Mouse (Mus musculus): Measurements from ENCODE around the gene Psmd5. TPM values are rescaled to one million over a fixed set of nuclear protein-coding genes. Genes with fewer than 3 reads are reported as not detected.
"Not testable (repeated sequence)": the region's sequence is repeated elsewhere in the genome, so short reads cannot be mapped to it uniquely, and the experiment has no call there.

Gene Psmd5
- polyA plus RNA-seq, 1 experiment from 2014 or later, result 117 TPM

DNA sequence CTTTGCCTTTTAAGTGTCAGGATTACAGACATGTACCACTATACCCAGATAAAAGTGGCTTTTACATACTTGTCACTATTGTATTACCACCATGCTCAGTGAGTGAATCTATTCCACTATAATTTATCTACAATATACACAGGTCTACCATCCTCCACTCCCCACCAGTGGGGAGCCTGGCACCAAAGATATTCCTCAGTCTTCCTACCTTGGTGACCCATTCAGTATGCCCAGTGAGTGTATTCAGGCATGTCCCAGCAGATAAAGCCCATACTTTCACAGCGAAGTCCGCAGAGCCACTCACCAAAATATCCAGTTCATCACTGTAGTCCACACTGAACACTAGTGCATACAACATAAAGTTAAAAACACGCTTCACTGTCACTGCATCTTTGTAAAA lies 64.0 kb downstream of the Psmd5 start:
- DNase-seq, result no peak
- Histone ChIP-seq H3K4me2 (no peak overlapping the region), H3K36me3 (ENCODE audit: insufficient read depth) (peaks cover 81% of the 10 kb centered on the region), H3K4me1 (ENCODE audit: insufficient read depth) (no peaks in the 10 kb centered on the region), H3K9me3 (ENCODE audit: low read depth, low read length) (no peaks in the 10 kb centered on the region), H3K27me3 (ENCODE audit: insufficient read depth, low read length) (no peaks in the 10 kb centered on the region), H3K27ac (ENCODE audit: low read depth) (no peak overlapping the region), H3K9ac (no peak overlapping the region), H3K4me3 (ENCODE audit: low read depth, low read length) (no peak overlapping the region)
- ATAC-seq (ENCODE audit: insufficient read depth), result no peak
- no peak for TF ChIP-seq CTCF (IDR thresholded peaks at IDR 0.05; ENCODE audit: low read depth)
- WGBS, result 96% methylated on average over 3 of the region's 3 CpGs

DNA sequence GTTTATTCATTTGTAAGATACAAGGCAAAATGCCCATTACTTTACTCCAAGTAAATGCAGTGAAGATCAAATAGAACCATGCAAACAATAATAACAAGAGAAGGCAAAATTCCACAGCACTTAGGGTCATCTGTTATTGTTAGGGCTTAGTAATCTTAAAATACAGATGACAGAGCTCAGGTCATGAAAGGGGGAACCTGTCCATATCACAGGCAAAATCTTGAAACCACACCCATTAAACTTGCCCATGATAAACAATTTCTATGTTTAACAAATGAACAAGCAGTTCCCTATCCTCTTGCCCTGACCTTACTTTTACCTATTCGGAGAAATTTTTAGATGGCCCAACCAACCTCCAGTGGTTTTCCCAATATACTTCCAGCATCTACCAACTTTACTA lies 65.2 kb downstream of the Psmd5 start:
- DNase-seq (no peak), ATAC-seq (ENCODE audit: insufficient read depth) (no peak)
- peaks cover 79% of the 10 kb centered on the region for H3K36me3 ChIP-seq (ENCODE audit: insufficient read depth)
- H3K4me1 ChIP-seq (ENCODE audit: insufficient read depth), result no peaks in the 10 kb centered on the region
- WGBS, result 84% methylated on average over 1 of the region's 1 CpGs
- no peak overlapping the region for H3K27ac ChIP-seq (ENCODE audit: low read depth)
- no peak for TF ChIP-seq CTCF (IDR thresholded peaks at IDR 0.05; ENCODE audit: low read depth)
- H3K9me3 ChIP-seq (ENCODE audit: low read depth, low read length), result no peaks in the 10 kb centered on the region
- no peaks in the 10 kb centered on the region for H3K27me3 ChIP-seq (ENCODE audit: insufficient read depth, low read length)
- H3K4me2 ChIP-seq, result no peak overlapping the region
- H3K4me3 ChIP-seq (ENCODE audit: low read depth, low read length), result no peak overlapping the region
- H3K9ac ChIP-seq, result no peak overlapping the region

DNA sequence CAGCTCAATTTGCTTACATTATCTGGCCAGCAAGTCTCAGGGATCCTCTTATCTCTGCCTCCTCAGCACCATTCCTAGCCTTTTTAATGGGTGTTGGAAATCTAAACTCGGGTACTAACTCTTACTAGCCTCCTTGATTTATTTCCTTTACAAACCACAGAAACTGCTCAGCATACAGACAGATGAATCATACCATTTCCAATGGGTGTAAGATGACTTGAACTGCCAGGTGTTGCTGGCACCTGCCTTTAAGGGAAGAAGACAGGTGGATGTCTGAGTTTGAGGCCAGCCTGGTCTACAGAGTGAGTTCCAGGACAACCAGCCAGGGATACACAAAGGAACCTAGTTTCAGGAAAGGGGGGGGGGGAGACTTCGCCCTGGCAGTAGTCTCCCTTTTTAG lies 66.7 kb downstream of the Psmd5 start:
- no peak for ATAC-seq (ENCODE audit: insufficient read depth)
- H3K27me3 ChIP-seq (ENCODE audit: insufficient read depth, low read length), result no peaks in the 10 kb centered on the region

DNA sequence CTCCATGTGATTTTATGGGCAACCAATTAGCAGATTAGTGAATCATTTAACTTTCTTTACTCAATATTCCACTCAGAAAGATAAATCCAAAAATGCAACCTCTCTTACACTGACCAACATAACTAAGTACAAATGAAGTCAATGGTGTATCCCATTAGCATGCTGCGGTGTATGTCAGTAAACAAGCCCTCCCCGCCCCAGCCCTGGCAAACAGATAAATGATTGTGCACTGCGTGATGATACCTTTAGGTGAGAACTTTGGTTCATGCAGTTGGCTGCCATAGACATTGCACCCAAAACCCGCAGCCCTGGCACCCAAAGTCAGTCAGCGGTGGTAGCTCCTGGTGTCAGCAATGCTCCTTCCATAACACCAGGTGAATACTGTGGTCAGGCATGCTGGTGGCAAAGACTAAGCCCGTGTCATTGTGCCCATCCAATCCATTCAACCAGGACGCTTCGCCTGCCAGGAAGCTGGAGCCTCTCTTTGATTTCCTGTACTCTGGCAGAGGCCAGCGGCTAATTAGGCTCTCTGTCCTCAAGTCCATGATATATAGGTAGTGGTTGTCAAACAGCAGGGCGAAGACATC lies 69.3 kb downstream of the Psmd5 start:
- H3K27ac ChIP-seq (ENCODE audit: low read depth), result no peak overlapping the region
- H3K27me3 ChIP-seq (ENCODE audit: insufficient read depth, low read length), result no peaks in the 10 kb centered on the region
- TF ChIP-seq CTCF (IDR thresholded peaks at IDR 0.05; ENCODE audit: low read depth), result no peak
- no peak overlapping the region for H3K4me2 ChIP-seq
- ATAC-seq (ENCODE audit: insufficient read depth), result no peak
- no peaks in the 10 kb centered on the region for H3K9me3 ChIP-seq (ENCODE audit: low read depth, low read length)
- 85% methylated on average over 10 of the region's 10 CpGs for WGBS
- H3K36me3 ChIP-seq (ENCODE audit: insufficient read depth), result peaks cover 41% of the 10 kb centered on the region
- no peak overlapping the region for H3K9ac ChIP-seq
- no peaks in the 10 kb centered on the region for H3K4me1 ChIP-seq (ENCODE audit: insufficient read depth)
- no peak for DNase-seq
- no peak overlapping the region for H3K4me3 ChIP-seq (ENCODE audit: low read depth, low read length)

More for the DNA sequence above, 66.7 kb downstream of the Psmd5 start:
- Histone ChIP-seq H3K9ac (no peak overlapping the region), H3K4me1 (ENCODE audit: insufficient read depth) (no peaks in the 10 kb centered on the region), H3K36me3 (ENCODE audit: insufficient read depth) (peaks cover 64% of the 10 kb centered on the region), H3K27ac (ENCODE audit: low read depth) (no peak overlapping the region), H3K9me3 (ENCODE audit: low read depth, low read length) (no peaks in the 10 kb centered on the region), H3K4me2 (no peak overlapping the region), H3K4me3 (ENCODE audit: low read depth, low read length) (no peak overlapping the region)
- 70% methylated on average over 2 of the region's 2 CpGs for WGBS
- TF ChIP-seq CTCF (IDR thresholded peaks at IDR 0.05; ENCODE audit: low read depth), result no peak
- DNase-seq, result no peak

DNA sequence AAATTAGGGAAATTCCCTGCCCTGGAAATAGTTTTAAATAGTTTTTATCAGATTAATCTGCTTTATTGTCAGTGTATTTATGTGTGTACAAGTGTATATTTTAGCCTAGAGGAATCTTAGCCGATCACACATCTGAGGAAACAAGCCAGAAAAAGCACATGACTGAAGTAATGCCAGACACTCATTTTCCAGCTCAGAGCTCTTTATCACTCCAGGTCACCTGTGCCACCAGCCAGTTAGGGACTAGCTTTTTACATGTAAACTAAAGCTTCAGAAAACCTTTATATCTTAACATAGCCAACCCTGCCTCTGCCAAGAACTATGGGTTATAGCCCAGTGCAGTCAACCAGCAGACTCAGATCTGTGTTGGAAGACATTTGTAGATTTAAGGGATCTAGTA lies 70.0 kb downstream of the Psmd5 start:
- DNase-seq (no peak), ATAC-seq (ENCODE audit: insufficient read depth) (no peak)
- H3K4me1 ChIP-seq (ENCODE audit: insufficient read depth), result no peaks in the 10 kb centered on the region
- H3K4me2 ChIP-seq, result no peak overlapping the region
- no peak for TF ChIP-seq CTCF (IDR thresholded peaks at IDR 0.05; ENCODE audit: low read depth)
- H3K4me3 ChIP-seq (ENCODE audit: low read depth, low read length), result no peak overlapping the region
- H3K27ac ChIP-seq (ENCODE audit: low read depth), result no peak overlapping the region
- no peak overlapping the region for H3K9ac ChIP-seq
- peaks cover 35% of the 10 kb centered on the region for H3K36me3 ChIP-seq (ENCODE audit: insufficient read depth)
- no peaks in the 10 kb centered on the region for H3K27me3 ChIP-seq (ENCODE audit: insufficient read depth, low read length)
- 75% methylated on average over 1 of the region's 1 CpGs for WGBS
- H3K9me3 ChIP-seq (ENCODE audit: low read depth, low read length), result no peaks in the 10 kb centered on the region

DNA sequence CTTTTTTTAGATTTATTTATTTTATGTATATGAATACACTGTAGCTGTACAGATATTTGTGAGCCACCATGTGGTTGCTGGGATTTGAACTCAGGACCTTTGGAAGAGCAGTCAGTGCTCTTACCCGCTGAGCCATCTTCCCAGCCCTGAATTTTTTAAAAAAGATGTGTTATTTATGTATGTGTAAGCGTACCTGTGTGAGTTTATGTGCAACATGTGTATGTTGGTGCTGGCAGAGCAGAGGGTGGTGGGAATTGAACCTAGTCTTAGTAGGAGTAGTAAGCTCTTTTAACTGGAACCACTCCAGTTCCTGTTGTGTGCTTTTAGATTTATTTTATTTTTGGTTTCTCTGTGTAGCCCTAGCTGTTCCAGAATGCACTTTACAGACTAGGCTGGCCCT lies 70.6 kb downstream of the Psmd5 start:
- Histone ChIP-seq H3K4me2 (peak overlapping the region; percentile 58; the same call in 1 of the 2 replicates), H3K27me3 (ENCODE audit: insufficient read depth, low read length) (no peaks in the 10 kb centered on the region), H3K4me3 (ENCODE audit: low read depth, low read length) (no peak overlapping the region), H3K9me3 (ENCODE audit: low read depth, low read length) (no peaks in the 10 kb centered on the region), H3K9ac (no peak overlapping the region), H3K4me1 (ENCODE audit: insufficient read depth) (no peaks in the 10 kb centered on the region), H3K27ac (ENCODE audit: low read depth) (no peak overlapping the region), H3K36me3 (ENCODE audit: insufficient read depth) (peaks cover 33% of the 10 kb centered on the region)
- 94% methylated on average over 2 of the region's 2 CpGs for WGBS
- no peak for DNase-seq
- no peak for ATAC-seq (ENCODE audit: insufficient read depth)
- TF ChIP-seq CTCF (IDR thresholded peaks at IDR 0.05; ENCODE audit: low read depth), result no peak

DNA sequence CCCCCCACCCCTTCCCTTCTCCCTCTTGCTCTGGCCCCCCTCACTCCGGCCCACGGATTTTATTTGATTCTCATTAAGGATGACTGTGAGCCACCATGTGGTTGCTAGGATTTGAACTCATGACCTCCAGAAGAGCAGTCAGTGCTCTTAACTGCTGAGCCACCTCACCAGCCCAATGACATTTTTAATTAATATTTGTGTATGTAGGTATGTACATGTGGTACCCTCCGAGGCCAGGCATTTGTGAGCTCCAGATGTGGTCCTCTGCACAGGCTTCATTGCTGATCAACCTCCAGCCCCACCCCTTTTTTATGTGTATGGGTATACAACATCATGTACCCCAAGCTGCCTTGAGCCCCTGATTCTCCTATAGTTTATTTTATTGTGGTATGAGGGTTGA lies 71.0 kb downstream of the Psmd5 start:
- TF ChIP-seq CTCF (IDR thresholded peaks at IDR 0.05; ENCODE audit: low read depth), result no peak
- ATAC-seq (ENCODE audit: insufficient read depth), result no peak
- peak overlapping the region; percentile 62 for H3K4me3 ChIP-seq (ENCODE audit: low read depth, low read length)
- no peak overlapping the region for H3K9ac ChIP-seq
- no peaks in the 10 kb centered on the region for H3K27me3 ChIP-seq (ENCODE audit: insufficient read depth, low read length)
- H3K9me3 ChIP-seq (ENCODE audit: low read depth, low read length), result no peaks in the 10 kb centered on the region
- no peaks in the 10 kb centered on the region; the same call in 1 of the 2 replicates for H3K4me1 ChIP-seq (ENCODE audit: insufficient read depth)
- WGBS, result 79% methylated on average over 3 of the region's 3 CpGs
- peaks cover 29% of the 10 kb centered on the region for H3K36me3 ChIP-seq (ENCODE audit: insufficient read depth)
- no peak for DNase-seq
- H3K4me2 ChIP-seq, result peak overlapping the region; percentile 58
- no peak overlapping the region for H3K27ac ChIP-seq (ENCODE audit: low read depth)

DNA sequence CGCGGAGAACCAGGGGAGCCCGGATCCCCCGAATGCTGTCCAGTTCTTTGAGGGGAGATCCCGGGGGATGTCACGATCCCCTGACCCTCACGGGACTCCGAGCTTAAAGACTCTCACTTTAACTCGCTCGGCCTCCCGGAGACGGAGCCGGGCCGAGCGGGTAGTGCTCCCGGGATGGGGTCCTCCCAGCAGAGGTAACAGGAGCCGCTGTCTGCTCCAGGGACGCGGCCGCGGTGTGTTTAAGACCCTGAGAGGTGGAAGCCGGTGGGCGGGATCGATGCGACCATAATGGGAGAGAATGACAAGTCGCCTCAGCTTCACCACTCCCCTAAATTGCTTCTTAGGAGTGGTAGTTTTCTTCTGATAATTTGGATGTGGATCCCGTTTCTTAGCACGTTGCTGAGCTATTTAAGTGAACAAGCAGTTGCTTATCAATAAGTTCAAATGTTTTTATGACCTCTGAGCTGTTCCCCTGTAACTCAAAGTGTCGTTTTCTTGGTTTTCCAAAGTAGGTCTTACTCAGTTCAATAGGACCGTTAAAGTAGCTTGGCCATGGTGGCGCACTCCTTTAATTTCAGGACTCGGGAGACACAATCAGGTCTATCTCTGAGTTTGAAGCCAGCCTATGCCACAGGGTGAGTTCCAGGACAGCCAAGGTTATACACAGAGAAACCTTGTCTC lies 72.1 kb downstream of the Psmd5 start:
- peaks cover 21% of the 10 kb centered on the region for H3K36me3 ChIP-seq (ENCODE audit: insufficient read depth)
- peak overlapping the region; percentile 73 for H3K4me2 ChIP-seq
- peak overlapping the region; percentile 90 for H3K27ac ChIP-seq (ENCODE audit: low read depth)
- ATAC-seq (ENCODE audit: insufficient read depth) (peak; percentile 46), DNase-seq (peak; percentile 51)
- H3K4me3 ChIP-seq (ENCODE audit: low read depth, low read length), result peak overlapping the region; percentile 62
- not testable (repeated sequence) for H3K9me3 ChIP-seq (ENCODE audit: low read depth, low read length); H3K4me1 ChIP-seq (ENCODE audit: insufficient read depth); H3K27me3 ChIP-seq (ENCODE audit: insufficient read depth, low read length)
- under 1% methylated on average over 32 of the region's 32 CpGs for whole genome bisulfite sequencing
- H3K9ac ChIP-seq, result peak overlapping the region; percentile 74
